Mouse (Mus musculus): ENCODE data around the gene Sla2. TPM values are rescaled to one million over a fixed set of nuclear protein-coding genes. Genes with fewer than 3 reads are reported as not detected.

Sla2 gene
- polyA plus RNA-seq, 1 experiment from 2014 or later, result 0.45 TPM

DNA sequence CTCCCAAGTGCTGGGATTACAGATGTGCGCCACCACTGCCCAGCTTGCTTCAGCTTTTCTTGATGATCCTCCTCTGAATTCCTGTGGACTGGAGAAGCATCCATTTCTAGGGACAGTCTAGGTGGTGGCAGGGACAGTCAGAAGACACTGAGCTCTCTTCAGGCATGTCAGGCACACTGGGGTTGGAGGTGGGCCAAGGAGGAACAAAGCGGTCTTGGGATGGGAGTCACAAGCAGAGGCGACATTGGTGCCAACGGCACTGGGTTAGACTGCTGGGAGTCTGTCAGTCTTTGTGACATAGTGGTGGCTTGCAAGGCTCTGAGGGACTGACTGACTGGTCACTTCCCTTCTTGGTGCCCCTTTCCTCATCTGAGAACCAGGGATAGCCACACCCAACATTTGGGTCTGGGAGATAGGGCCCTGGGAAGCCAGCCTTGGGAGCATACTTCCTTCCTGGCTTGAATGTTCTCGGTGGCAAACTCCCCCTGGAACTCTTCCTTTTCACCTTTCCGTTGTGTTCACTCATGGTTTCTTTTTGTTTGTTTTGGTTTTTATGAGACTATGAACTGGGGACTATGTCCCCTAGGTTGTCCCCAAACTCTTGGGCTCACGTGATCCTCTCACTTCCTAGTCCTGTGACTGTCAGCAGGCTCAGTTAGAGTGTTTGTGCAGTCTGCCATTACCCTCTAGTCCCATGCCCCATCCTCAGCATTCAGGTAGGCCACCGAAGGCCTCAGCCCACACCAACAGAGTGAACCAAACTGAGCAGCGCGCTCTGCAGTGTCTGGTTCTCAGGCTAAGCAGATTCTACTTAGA lies 2.4 kb downstream of the Sla2 start:
- H3K27me3 ChIP-seq (replicated peaks; ENCODE audit: control insufficient read depth, insufficient read depth, low read length), result no peaks in the 10 kb centered on the region

DNA sequence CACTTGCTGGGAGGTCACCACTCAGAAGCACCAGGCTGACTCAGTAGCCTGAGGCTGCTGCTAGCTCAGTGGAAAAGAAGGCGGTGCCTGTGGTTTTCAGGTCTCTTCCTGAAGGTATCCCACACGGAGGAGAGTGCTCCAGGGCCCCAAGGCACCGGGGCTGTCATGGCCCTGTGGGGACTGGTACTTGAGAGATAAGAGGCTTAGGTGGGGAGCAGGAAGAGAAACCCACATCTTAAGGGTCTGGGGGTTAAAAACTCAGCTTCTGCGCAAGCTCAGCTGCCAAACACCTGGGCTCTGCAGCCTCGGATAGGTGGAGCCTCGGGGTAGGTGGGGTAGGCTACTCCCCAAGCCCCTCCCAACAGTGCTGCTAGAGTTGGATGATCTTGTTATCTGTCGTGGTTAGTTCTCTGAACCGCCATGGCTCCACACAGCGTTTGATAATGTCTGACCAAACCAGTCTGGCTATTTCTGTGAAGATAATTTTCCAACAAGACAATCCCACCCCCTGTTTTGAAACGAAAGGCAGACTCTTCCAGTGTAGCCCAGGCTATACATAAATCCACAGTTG lies 4.5 kb downstream of the Sla2 start:
- no peak for DNase-seq (ENCODE audit: low spot score)
- Histone ChIP-seq H3K36me3 (ENCODE audit: control insufficient read depth, insufficient read depth, low read length) (no peaks in the 10 kb centered on the region), H3K27ac (replicated peaks; ENCODE audit: low read depth, low read length) (no peak overlapping the region), H3K9ac (ENCODE audit: low read depth, low read length) (no peak overlapping the region), H3K27me3 (replicated peaks; ENCODE audit: control insufficient read depth, insufficient read depth, low read length) (no peaks in the 10 kb centered on the region), H3K9me3 (ENCODE audit: control insufficient read depth, low read length) (no peaks in the 10 kb centered on the region), H3K4me2 (ENCODE audit: low read depth, low read length) (no peak overlapping the region), H3K4me3 (ENCODE audit: low read depth, low read length) (no peak overlapping the region), H3K4me1 (ENCODE audit: control insufficient read depth, insufficient read depth, low read length) (no peaks in the 10 kb centered on the region)
- no peak for ATAC-seq (ENCODE audit: low read depth)
- 29% methylated on average over 10 of the region's 10 CpGs for WGBS

More for the DNA sequence above, 2.4 kb downstream of the Sla2 start:
- no peaks in the 10 kb centered on the region for H3K36me3 ChIP-seq (ENCODE audit: control insufficient read depth, insufficient read depth, low read length)
- H3K9me3 ChIP-seq (ENCODE audit: control insufficient read depth, low read length), result no peaks in the 10 kb centered on the region
- 87% methylated on average over 10 of the region's 10 CpGs for WGBS
- no peak overlapping the region for H3K4me2 ChIP-seq (ENCODE audit: low read depth, low read length)
- no peaks in the 10 kb centered on the region for H3K4me1 ChIP-seq (ENCODE audit: control insufficient read depth, insufficient read depth, low read length)
- no peak overlapping the region for H3K9ac ChIP-seq (ENCODE audit: low read depth, low read length)
- no peak overlapping the region for H3K4me3 ChIP-seq (ENCODE audit: low read depth, low read length)
- ATAC-seq (ENCODE audit: low read depth), result no peak
- no peak for DNase-seq (ENCODE audit: low spot score)
- H3K27ac ChIP-seq (replicated peaks; ENCODE audit: low read depth, low read length), result no peak overlapping the region

DNA sequence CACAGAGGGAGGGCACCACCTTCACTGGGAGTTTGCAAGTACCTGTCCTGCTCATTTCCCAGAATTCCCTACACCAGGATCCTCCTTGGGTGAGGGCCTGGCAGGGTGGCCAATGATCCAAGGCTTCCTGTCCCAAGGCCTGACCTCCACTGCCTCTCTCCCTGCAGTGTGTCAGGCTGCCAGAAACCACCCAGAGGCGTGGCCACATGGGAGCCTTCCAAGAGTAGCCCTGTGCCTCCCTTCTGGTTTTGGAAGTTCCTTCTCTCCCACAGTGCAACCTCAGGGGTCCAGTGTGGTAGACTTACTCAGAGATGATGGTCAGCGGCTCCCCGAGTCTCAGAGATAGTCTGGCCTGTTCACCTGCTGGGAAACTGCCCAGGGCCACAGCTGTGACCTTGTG lies 7.5 kb downstream of the Sla2 start:
- Histone ChIP-seq H3K9ac (ENCODE audit: low read depth, low read length) (no peak overlapping the region), H3K27me3 (replicated peaks; ENCODE audit: control insufficient read depth, insufficient read depth, low read length) (no peaks in the 10 kb centered on the region), H3K36me3 (ENCODE audit: control insufficient read depth, insufficient read depth, low read length) (peaks cover 11% of the 10 kb centered on the region), H3K4me2 (ENCODE audit: low read depth, low read length) (no peak overlapping the region), H3K9me3 (ENCODE audit: control insufficient read depth, low read length) (no peaks in the 10 kb centered on the region), H3K4me1 (ENCODE audit: control insufficient read depth, insufficient read depth, low read length) (no peaks in the 10 kb centered on the region), H3K27ac (replicated peaks; ENCODE audit: low read depth, low read length) (no peak overlapping the region), H3K4me3 (ENCODE audit: low read depth, low read length) (no peak overlapping the region)
- DNase-seq (ENCODE audit: low spot score) (no peak), ATAC-seq (ENCODE audit: low read depth) (no peak)
- 76% methylated on average over 3 of the region's 3 CpGs for WGBS

DNA sequence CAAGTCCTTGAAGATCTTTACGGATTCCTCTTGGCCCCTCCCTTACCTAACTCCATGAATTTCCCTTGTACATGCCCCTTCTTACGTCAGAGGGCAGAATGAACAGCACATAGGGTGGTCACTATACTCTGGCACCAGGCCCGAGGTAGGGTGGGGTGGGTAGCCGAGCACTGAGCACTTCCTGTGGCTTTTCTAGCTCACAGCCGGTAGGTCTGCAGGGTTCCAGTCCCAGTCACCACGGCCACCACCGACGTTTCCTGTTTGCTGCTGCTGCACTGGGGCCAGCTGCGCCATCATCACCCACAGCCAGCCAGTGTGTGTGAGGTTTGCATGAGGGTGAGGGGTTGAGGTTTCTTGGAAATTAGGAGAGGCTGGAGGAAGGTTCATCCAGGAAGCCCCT lies 9.3 kb downstream of the Sla2 start:
- H3K27me3 ChIP-seq (replicated peaks; ENCODE audit: control insufficient read depth, insufficient read depth, low read length), result no peaks in the 10 kb centered on the region
- ATAC-seq (ENCODE audit: low read depth), result no peak
- H3K27ac ChIP-seq (replicated peaks; ENCODE audit: low read depth, low read length), result no peak overlapping the region
- no peaks in the 10 kb centered on the region for H3K4me1 ChIP-seq (ENCODE audit: control insufficient read depth, insufficient read depth, low read length)
- H3K4me3 ChIP-seq (ENCODE audit: low read depth, low read length), result no peak overlapping the region
- H3K36me3 ChIP-seq (ENCODE audit: control insufficient read depth, insufficient read depth, low read length), result peaks cover 29% of the 10 kb centered on the region
- 48% methylated on average over 9 of the region's 9 CpGs for WGBS
- H3K9ac ChIP-seq (ENCODE audit: low read depth, low read length), result no peak overlapping the region
- H3K4me2 ChIP-seq (ENCODE audit: low read depth, low read length), result no peak overlapping the region
- no peak for DNase-seq (ENCODE audit: low spot score)
- H3K9me3 ChIP-seq (ENCODE audit: control insufficient read depth, low read length), result no peaks in the 10 kb centered on the region

DNA sequence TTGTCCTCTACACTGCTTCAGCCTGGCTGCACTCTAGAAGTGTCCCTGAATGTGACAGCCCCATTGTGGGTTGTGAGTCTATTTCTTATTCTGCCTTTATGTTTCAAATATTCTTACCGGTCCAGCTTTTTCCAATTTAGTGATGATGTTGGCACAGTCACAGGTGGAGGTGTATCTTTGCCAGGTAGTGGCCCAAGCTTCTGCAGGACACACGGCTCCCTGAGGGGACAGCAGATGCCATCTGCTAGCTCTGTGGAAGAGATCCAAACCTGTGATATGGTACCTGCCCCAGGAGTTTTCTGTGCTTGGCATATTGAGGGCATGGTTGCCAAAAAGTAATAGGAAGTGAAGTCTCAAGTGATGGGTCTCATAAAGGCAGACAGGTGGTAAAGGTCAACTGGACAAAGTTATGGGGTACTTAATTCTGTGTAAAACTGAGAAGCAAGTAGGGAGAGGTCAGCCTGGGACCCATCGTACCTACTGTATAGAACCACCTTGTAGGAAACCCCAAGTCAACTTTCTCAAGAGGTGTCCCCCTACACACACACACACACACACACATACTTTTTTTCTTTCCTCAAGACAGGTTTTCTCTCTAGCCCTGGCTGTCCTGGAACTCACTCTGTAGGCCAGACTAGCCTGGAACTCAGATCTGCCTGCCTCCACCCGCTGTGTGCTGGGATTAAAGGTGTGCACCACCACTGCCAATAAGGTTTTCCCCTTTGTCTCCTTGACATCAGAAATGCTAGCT lies 12.1 kb downstream of the Sla2 start:
- peaks cover 55% of the 10 kb centered on the region for H3K36me3 ChIP-seq (ENCODE audit: control insufficient read depth, insufficient read depth, low read length)
- ATAC-seq (ENCODE audit: low read depth) (no peak), DNase-seq (ENCODE audit: low spot score) (no peak)
- H3K4me1 ChIP-seq (ENCODE audit: control insufficient read depth, insufficient read depth, low read length), result no peaks in the 10 kb centered on the region
- H3K4me3 ChIP-seq (ENCODE audit: low read depth, low read length), result no peak overlapping the region
- H3K27me3 ChIP-seq (replicated peaks; ENCODE audit: control insufficient read depth, insufficient read depth, low read length), result no peaks in the 10 kb centered on the region
- no peaks in the 10 kb centered on the region for H3K9me3 ChIP-seq (ENCODE audit: control insufficient read depth, low read length)
- no peak overlapping the region for H3K9ac ChIP-seq (ENCODE audit: low read depth, low read length)
- 92% methylated on average over 4 of the region's 4 CpGs for WGBS
- H3K27ac ChIP-seq (replicated peaks; ENCODE audit: low read depth, low read length), result no peak overlapping the region
- H3K4me2 ChIP-seq (ENCODE audit: low read depth, low read length), result no peak overlapping the region

DNA sequence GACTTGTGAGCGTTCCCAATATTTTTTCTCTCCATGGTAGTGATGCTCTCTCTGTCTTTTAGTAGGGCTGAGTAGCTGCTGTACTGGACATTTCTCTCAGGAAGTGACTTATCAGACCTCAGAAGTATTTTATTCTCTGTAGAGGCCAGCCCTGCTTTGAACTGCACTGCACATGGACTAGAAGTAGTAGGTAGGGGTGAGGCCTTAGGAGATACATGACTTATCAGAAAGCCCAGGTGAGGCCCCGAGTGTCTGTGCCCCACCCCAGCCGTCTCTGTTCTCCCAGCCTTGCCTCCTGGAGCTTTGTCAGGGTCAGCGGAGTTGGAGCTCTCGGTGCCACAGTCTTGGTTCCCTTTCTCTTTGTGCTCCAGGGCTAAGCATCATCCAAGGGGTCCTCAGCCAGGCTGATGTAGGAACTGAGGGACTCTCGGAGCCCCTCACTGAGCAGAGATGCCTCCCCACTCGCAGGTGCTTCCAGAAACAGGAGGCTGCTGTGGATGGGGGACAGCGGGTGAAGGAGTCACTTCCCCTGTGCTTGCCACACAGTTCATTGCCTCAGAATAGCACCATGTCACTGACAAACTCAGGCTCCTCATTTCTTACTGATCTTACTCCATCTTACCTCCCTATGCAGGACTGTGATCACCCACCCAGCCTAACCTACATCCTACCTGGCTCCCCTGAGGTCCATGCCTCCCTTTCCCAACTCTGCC lies 12.8 kb downstream of the Sla2 start:
- ATAC-seq (ENCODE audit: low read depth) (no peak), DNase-seq (ENCODE audit: low spot score) (no peak)
- H3K27me3 ChIP-seq (replicated peaks; ENCODE audit: control insufficient read depth, insufficient read depth, low read length), result no peaks in the 10 kb centered on the region
- H3K27ac ChIP-seq (replicated peaks; ENCODE audit: low read depth, low read length), result no peak overlapping the region
- H3K4me2 ChIP-seq (ENCODE audit: low read depth, low read length), result no peak overlapping the region
- WGBS, result 95% methylated on average over 8 of the region's 8 CpGs
- no peaks in the 10 kb centered on the region for H3K4me1 ChIP-seq (ENCODE audit: control insufficient read depth, insufficient read depth, low read length)
- H3K36me3 ChIP-seq (ENCODE audit: control insufficient read depth, insufficient read depth, low read length), result peaks cover 62% of the 10 kb centered on the region
- no peaks in the 10 kb centered on the region for H3K9me3 ChIP-seq (ENCODE audit: control insufficient read depth, low read length)
- H3K9ac ChIP-seq (ENCODE audit: low read depth, low read length), result no peak overlapping the region
- no peak overlapping the region for H3K4me3 ChIP-seq (ENCODE audit: low read depth, low read length)

DNA sequence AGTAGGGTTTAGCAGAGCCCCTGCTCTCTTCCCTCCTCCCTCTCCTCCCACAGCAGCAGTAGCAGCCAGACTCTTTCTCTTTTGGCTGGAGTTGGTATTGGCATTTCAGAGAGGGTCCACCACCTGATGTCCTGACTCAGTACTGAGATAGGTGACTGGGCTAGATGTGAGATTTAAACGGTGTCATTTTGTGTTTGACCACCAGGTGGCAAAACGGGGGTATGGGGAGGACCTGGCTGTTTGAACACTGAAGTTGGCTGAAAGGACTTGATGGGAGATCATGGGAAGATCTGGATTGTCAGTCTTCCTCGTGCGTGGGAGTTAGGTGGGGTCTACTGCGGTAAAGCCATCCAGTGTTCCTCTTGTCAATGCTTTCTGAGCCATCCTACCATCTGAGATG lies 13.4 kb downstream of the Sla2 start:
- Histone ChIP-seq H3K9ac (ENCODE audit: low read depth, low read length) (no peak overlapping the region), H3K36me3 (ENCODE audit: control insufficient read depth, insufficient read depth, low read length) (peaks cover 66% of the 10 kb centered on the region)
- 34% methylated on average over 5 of the region's 5 CpGs for WGBS

DNA sequence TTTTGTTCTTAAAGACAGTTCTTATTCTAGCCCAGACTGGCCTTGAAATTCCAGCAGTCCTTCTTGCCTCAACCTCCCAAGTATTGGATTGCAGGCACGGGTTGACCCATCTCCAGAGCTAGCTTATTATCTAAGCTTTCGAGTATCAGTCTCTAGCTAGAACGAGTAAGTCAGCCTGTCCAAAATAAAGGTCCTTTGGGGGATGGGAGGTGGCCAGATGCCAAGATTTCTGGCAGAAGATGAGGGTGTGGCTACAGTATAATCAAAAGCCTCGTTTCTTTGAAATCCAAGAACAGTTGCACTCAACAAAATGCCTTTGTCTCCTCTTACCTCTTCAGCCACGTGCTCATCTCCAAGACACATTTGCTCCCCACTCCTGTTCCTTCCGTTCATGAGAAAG lies 16.5 kb downstream of the Sla2 start:
- DNase-seq (ENCODE audit: low spot score) (peak; percentile 54), ATAC-seq (ENCODE audit: low read depth) (0 out of 2 replicates have a peak, but pooled peaks have one; percentile 44)
- 37% methylated on average over 6 of the region's 6 CpGs for WGBS
- H3K9ac ChIP-seq (ENCODE audit: low read depth, low read length), result no peak overlapping the region
- H3K4me1 ChIP-seq (ENCODE audit: control insufficient read depth, insufficient read depth, low read length), result no peaks in the 10 kb centered on the region
- no peak overlapping the region for H3K27ac ChIP-seq (replicated peaks; ENCODE audit: low read depth, low read length)
- no peaks in the 10 kb centered on the region for H3K27me3 ChIP-seq (replicated peaks; ENCODE audit: control insufficient read depth, insufficient read depth, low read length)
- no peak overlapping the region for H3K4me2 ChIP-seq (ENCODE audit: low read depth, low read length)
- H3K36me3 ChIP-seq (ENCODE audit: control insufficient read depth, insufficient read depth, low read length), result peaks cover 96% of the 10 kb centered on the region
- no peak overlapping the region for H3K4me3 ChIP-seq (ENCODE audit: low read depth, low read length)
- H3K9me3 ChIP-seq (ENCODE audit: control insufficient read depth, low read length), result no peaks in the 10 kb centered on the region

More for the DNA sequence above, 13.4 kb downstream of the Sla2 start:
- peak; percentile 50 for DNase-seq (ENCODE audit: low spot score)
- Histone ChIP-seq H3K9me3 (ENCODE audit: control insufficient read depth, low read length) (no peaks in the 10 kb centered on the region), H3K27ac (replicated peaks; ENCODE audit: low read depth, low read length) (no peak overlapping the region), H3K4me3 (ENCODE audit: low read depth, low read length) (no peak overlapping the region), H3K4me2 (ENCODE audit: low read depth, low read length) (no peak overlapping the region), H3K27me3 (replicated peaks; ENCODE audit: control insufficient read depth, insufficient read depth, low read length) (no peaks in the 10 kb centered on the region), H3K4me1 (ENCODE audit: control insufficient read depth, insufficient read depth, low read length) (no peaks in the 10 kb centered on the region)
- 0 out of 2 replicates have a peak, but pooled peaks have one; percentile 66 for ATAC-seq (ENCODE audit: low read depth)

Measured in embryonic facial prominence, embryonic 14.5 days (tissue).